Mouse (Mus musculus): ENCODE data around the gene Arhgef19.

GRCm38 (mm10) chr4:141197686-141198035, 41.6 kb upstream of the Arhgef19 start:
- TF ChIP-seq CTCF (IDR thresholded peaks at IDR 0.05; ENCODE audit: borderline replicate concordance, insufficient read depth, low read length): no peak
- TF ChIP-seq POLR2A (IDR thresholded peaks at IDR 0.05; ENCODE audit: low read depth, low read length): no peak

Data from embryonic fibroblast, embryonic 13.5 days (primary cell).